Mouse (Mus musculus) G1E (cell line): Measurements from ENCODE around the gene Anln.

Experiments
- CTCF ChIP-seq: IDR thresholded peaks from 2 replicates; pipeline ENCODE4 v1.5.1; 2012; ENCODE audit warnings: low read depth, low read length, inconsistent platforms, mixed read lengths
- TAL1 ChIP-seq: conservative IDR thresholded peaks from 2 replicates; pipeline ENCODE4 v1.6.1; 2012; ENCODE audit warnings: low read depth, low read length, inconsistent platforms, mixed read lengths

GRCm38 (mm10) chr9:22402001-22402400 lies 13.0 kb upstream of the Anln start:
- TF ChIP-seq CTCF (no peak), TAL1 (no peak)
